Mouse (Mus musculus): ENCODE data around the gene Fxyd1.

Fxyd1 gene

GRCm38 (mm10) chr7:31079670-31080069 lies 22.7 kb upstream of the Fxyd1 start:
- DNase-seq (ENCODE audit: inconsistent age in 2 of 2, low spot score in 1 of 2) = no peak

GRCm38 (mm10) chr7:31077885-31078445 lies 21.0 kb upstream of the Fxyd1 start:
- peak in 1 of 2 experiments; percentile 76 for DNase-seq (ENCODE audit: inconsistent age in 2 of 2, low spot score in 1 of 2)

- no peak for DNase-seq (ENCODE audit: inconsistent age in 2 of 2, low spot score in 1 of 2)
Measured at GRCm38 (mm10) chr7:31077470-31077869, 20.5 kb upstream of the Fxyd1 start.

GRCm38 (mm10) chr7:31076492-31076891 lies 19.5 kb upstream of the Fxyd1 start, which contains the start of gene Fxyd3:
Gene Fxyd3 (minus strand): TSS chr7:31076704.
- no peak for DNase-seq (ENCODE audit: inconsistent age in 2 of 2, low spot score in 1 of 2)

GRCm38 (mm10) chr7:31074713-31075069 lies 17.7 kb upstream of the Fxyd1 start:
- no peak for DNase-seq (ENCODE audit: inconsistent age in 2 of 2, low spot score in 1 of 2)

- DNase-seq (ENCODE audit: inconsistent age in 2 of 2, low spot score in 1 of 2) = no peak
Measured at GRCm38 (mm10) chr7:31074061-31074712, 17.2 kb upstream of the Fxyd1 start.

GRCm38 (mm10) chr7:31073546-31073945 lies 16.5 kb upstream of the Fxyd1 start:
- DNase-seq (ENCODE audit: inconsistent age in 2 of 2, low spot score in 1 of 2) = no peak

- no peak for DNase-seq (ENCODE audit: inconsistent age in 2 of 2, low spot score in 1 of 2)
Measured at GRCm38 (mm10) chr7:31072326-31072725, 15.3 kb upstream of the Fxyd1 start.

- DNase-seq (ENCODE audit: inconsistent age in 2 of 2, low spot score in 1 of 2) = no peak
Measured at GRCm38 (mm10) chr7:31070324-31070723, 13.3 kb upstream of the Fxyd1 start.

GRCm38 (mm10) chr7:31069491-31069890 lies 12.5 kb upstream of the Fxyd1 start:
- no peak for DNase-seq (ENCODE audit: inconsistent age in 2 of 2, low spot score in 1 of 2)

- DNase-seq (ENCODE audit: inconsistent age in 2 of 2, low spot score in 1 of 2) = no peak
Measured at GRCm38 (mm10) chr7:31067836-31068235, 10.8 kb upstream of the Fxyd1 start.

- DNase-seq (ENCODE audit: inconsistent age in 2 of 2, low spot score in 1 of 2) = no peak
Measured at GRCm38 (mm10) chr7:31063074-31063560, 6.1 kb upstream of the Fxyd1 start.

- no peak for DNase-seq (ENCODE audit: inconsistent age in 2 of 2, low spot score in 1 of 2)
Measured at GRCm38 (mm10) chr7:31060621-31061010, 3.6 kb upstream of the Fxyd1 start.

GRCm38 (mm10) chr7:31059919-31060620 lies 3.1 kb upstream of the Fxyd1 start:
- DNase-seq (ENCODE audit: inconsistent age in 2 of 2, low spot score in 1 of 2) = peak in 1 of 2 experiments; percentile 49

GRCm38 (mm10) chr7:31059108-31059507 lies 2.1 kb upstream of the Fxyd1 start, which contains the start of gene Lgi4:
Gene Lgi4 (plus strand): TSS chr7:31059342.
- DNase-seq (ENCODE audit: inconsistent age in 2 of 2, low spot score in 1 of 2) = peak; percentile 83 to 95

GRCm38 (mm10) chr7:31058211-31058610 lies 1.2 kb upstream of the Fxyd1 start:
- peak in 1 of 2 experiments; percentile 80 for DNase-seq (ENCODE audit: inconsistent age in 2 of 2, low spot score in 1 of 2)

GRCm38 (mm10) chr7:31057730-31058129 lies 731 bp upstream of the Fxyd1 start:
- DNase-seq (ENCODE audit: inconsistent age in 2 of 2, low spot score in 1 of 2) = peak; percentile 67 to 76

- no peak for DNase-seq (ENCODE audit: inconsistent age in 2 of 2, low spot score in 1 of 2)
Measured at GRCm38 (mm10) chr7:31056448-31056847, 551 bp downstream of the Fxyd1 start.

GRCm38 (mm10) chr7:31055883-31056282 lies 1.1 kb downstream of the Fxyd1 start:
- DNase-seq (ENCODE audit: inconsistent age in 2 of 2, low spot score in 1 of 2) = peak in 1 of 2 experiments; percentile 76

- peak; percentile 82 to 89 for DNase-seq (ENCODE audit: inconsistent age in 2 of 2, low spot score in 1 of 2)
Measured at GRCm38 (mm10) chr7:31055354-31055824, 1.6 kb downstream of the Fxyd1 start.

GRCm38 (mm10) chr7:31054661-31055320 lies 2.2 kb downstream of the Fxyd1 start:
- peak; percentile 57 to 76 for DNase-seq (ENCODE audit: inconsistent age in 2 of 2, low spot score in 1 of 2)

Measured in adrenal gland, adult (tissue).